Mouse (Mus musculus): ENCODE results near the gene Gm9268. TPM values are rescaled to one million over a fixed set of nuclear protein-coding genes. Genes with fewer than 3 reads are reported as not detected.

Gm9268 gene
- not detected in 2 replicates for polyA plus RNA-seq (2012; rRNA removed; ENCODE audit: low replicate concordance)

DNA sequence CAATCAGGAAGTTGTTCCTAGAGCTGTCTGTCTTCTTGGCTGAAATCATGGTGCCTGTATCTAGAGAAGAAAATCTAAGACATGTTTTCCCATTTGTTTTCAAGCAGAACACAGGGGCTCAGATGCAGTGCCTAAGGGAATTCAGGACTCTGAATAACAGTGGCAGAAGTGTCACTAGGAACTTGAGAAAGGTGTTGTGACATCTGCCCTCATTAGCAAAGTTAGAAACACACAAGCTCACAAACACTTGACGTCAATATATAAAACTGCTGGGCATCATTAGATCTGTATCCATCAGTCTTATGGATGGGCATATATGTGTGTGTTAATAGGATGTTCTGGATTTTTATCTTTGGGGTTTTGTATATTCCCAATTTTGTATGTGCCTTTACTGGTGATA, at the start of gene Gm9268:
TSS of gene Gm9268 (plus strand) at position 301 of the 400 bp plus-strand sequence.

Other genes with a start within 250 kb of the Gm9268 start
- not detected in 2 replicates for gene Vmn2r62, start 225.2 kb upstream of the Gm9268 start, polyA plus RNA-seq (2012; rRNA removed; ENCODE audit: low replicate concordance)
- not detected in 2 replicates for gene Gm2381, start 151.5 kb upstream of the Gm9268 start, polyA plus RNA-seq (2012; rRNA removed; ENCODE audit: low replicate concordance)
- not detected in 2 replicates for gene Vmn2r63, start 84.9 kb upstream of the Gm9268 start, polyA plus RNA-seq (2012; rRNA removed; ENCODE audit: low replicate concordance)
- gene Zfp936, start 95.5 kb downstream of the Gm9268 start, polyA plus RNA-seq (2012; rRNA removed; ENCODE audit: low replicate concordance), result not detected in 2 replicates

Measured in subcutaneous adipose tissue, adult 2 months (tissue).